Mouse (Mus musculus) layer of hippocampus, adult 9-10 months (tissue): ENCODE results near the gene 4933434E20Rik.
A peak's percentile ranks its signal among the peaks of the same experiment; 100 is the strongest.

Experiments
- DNase-seq: peaks from one replicate; pipeline ENCODE4 v3.0.0; 2022; ENCODE audit warnings: low spot score

4933434E20Rik gene

GRCm38 (mm10) chr3:90051441-90052350 is at the start of gene 4933434E20Rik:
4933434E20Rik (plus strand) TSS chr3:90051636.
- DNase-seq = peak; percentile 8

GRCm38 (mm10) chr3:90004091-90004796 is 47.2 kb upstream of the 4933434E20Rik start:
- DNase-seq = no peak

DNA sequence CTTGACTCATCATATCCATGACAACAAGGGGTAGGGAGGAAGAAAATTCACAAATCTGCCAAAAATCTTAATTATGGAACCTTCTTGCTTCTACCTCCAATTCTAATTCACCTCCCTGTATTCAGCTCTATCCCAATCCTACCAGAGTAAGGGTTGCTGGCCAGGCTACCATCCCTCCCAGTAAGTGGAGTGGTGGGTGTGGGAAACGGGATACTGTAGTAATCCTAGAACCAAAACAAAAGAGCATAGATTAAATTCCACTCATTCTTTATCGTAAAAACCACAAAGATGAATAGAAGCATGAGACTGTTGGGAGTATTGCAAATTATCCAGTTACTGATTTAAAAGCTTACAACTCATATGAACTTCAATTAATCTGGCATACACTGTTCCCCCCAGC is 41.1 kb upstream of the 4933434E20Rik start:
- DNase-seq = no peak

GRCm38 (mm10) chr3:90016626-90017025 is 34.8 kb upstream of the 4933434E20Rik start:
- no peak for DNase-seq

DNA sequence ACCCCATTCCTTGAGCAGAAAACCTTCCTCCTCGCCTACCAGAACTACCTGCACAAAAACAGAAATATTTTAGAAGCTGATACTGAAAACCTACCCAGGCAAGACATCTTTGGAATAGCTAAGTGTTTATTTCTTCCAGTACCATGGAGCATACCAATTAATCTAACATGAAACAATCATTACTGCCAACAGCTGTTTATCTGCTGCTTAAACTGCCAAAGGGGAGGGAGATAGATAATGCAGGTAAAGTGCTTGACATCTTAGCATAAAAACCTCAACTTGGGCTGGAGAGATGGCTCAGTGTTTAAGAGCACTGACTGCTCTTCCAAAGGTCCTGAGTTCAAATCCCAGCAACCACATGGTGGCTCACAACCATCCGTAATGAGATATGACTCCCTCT is 16.8 kb upstream of the 4933434E20Rik start:
- no peak for DNase-seq

DNA sequence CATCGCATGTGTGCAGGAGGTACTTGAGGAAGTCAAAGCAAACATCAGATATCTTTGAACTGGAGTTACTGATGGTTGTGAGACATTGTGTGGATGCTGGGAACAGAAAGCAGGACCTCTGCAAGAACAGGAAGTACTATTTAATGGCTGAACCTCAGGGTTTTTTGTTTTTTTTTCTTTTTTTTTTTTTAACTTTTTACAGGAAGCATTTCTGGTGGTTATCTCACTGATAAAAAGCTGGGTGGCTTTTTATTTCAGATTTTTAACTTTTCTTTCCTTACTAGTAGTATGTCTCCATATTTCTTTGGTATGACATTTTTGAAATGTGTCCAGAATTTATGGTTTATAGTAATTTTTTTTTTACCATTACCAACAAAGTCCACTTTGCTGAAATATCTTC is 15.2 kb upstream of the 4933434E20Rik start:
- no peak for DNase-seq

DNA sequence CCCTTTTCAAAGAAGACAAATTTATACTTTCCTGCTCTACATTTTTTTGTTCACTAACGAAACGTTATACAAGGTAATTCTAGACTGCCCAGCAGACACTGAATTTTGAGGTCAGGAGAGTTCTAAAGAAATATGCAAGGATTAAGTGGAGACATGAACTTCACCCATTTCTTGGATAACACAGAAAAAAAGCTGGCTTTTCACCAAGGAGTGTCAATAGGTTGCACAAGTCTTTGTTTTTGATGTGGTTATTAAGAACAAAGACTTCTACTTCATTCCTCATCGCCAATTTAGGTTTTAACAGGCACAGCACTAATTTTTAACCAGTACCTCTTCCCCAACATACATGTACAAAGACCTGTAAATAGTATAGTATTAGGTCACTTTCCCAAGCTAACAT is 1.7 kb upstream of the 4933434E20Rik start:
- DNase-seq = no peak

DNA sequence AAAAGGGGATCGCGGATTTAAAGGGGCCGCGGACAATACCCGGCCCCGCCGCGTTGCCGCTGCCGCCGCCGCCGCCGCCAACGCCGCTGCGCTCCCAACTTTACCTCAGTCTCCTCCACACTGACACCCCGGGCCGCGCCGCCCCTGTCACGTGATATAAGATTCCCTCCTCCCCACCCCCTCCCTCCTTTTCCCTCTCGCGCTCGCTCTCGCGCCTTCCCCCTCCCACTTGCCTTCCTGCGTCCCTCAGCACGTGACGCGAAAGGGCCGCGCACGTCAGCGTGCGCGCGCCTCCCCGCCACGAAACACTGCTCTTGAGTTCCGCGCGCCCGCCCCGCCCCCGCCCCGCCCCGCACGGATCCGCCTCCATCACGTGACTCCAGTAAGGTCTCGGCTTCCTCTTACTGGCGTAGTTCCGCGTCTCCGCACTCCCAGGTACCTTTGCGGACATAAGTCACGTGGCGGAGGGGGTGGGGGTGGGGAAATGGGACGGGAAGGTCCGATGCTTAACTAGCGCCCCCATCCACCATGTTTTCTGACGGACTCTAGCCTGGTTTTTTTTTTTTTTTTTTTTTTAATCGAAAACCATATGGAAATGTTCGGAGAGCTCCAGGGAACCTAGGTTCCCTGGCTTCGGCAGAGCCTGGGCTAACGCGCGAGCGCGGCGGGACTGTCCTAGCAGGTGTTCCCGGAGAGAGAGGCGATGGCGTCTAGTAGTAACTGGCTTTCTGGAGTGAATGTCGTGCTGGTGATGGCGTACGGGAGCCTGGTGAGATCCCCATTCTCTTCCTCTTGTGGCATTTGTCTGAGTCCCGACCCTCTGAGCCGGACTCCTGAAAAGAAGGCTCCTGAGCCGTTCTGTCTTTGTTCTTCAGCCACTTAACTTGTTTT is 1.2 kb downstream of the 4933434E20Rik start, which contains the start of gene Ubap2l:
TSS of gene Ubap2l (minus strand) at position 278 of the 891 bp plus-strand sequence.
- peak; percentile 75 for DNase-seq

DNA sequence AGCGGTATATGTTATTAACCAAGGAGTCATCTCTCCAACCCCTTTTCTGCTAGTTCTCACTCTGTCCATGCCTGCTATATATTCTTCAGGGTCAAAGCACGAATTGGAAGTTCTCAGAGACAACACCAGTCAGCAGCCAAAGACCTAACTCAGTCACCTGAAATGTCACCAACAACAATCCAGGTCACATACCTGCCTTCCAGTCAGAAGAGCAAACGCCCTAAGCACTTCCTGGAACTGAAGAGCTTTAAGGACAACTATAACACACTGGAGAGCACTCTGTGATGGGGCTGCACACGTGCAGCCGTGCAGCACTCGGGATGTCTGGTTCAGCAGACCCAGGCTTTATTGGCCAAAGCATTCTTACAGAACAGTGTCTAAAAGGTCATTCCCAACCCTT is 10.1 kb downstream of the 4933434E20Rik start:
- no peak for DNase-seq

DNA sequence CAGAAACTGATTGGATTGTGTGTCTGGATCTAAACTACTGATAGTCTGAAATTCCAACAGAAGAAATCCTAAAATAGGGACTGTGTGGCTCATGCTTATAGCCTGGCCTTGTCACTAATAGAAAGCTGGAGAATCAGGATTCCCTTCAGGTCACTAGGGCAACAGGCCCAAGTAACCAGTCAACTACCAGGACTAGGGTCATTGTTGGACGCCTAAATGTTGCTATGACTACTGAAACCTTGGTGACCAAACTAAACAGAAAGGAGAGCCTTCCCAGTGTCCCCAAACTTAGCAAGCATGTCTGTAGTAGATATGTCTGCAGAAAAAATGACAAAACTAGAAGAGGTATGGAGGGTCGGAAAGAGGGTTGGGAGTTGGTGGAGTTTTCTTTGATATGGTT is 11.1 kb downstream of the 4933434E20Rik start:
- DNase-seq = no peak

- DNase-seq = no peak
Measured at GRCm38 (mm10) chr3:90064383-90064782, 12.9 kb downstream of the 4933434E20Rik start.

DNA sequence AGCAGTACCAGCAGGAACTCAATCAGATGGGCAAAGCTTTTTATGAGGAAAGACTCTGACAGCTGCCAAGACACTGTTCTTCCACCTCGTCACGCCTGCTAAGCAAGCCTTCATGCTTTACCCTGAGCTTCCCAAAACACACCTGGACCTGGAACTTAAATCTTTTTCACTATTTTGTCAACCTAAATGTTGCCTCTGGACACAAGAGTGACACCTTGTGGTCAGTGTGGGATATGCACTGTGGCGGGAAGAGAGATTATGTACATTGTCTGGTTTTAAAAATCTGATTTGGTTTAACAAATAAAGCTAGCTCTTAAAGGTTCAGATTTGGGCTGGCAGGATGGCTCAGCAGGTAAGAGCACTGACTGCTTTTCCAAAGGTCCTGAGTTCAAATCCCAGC is 14.1 kb downstream of the 4933434E20Rik start:
- DNase-seq = no peak

DNA sequence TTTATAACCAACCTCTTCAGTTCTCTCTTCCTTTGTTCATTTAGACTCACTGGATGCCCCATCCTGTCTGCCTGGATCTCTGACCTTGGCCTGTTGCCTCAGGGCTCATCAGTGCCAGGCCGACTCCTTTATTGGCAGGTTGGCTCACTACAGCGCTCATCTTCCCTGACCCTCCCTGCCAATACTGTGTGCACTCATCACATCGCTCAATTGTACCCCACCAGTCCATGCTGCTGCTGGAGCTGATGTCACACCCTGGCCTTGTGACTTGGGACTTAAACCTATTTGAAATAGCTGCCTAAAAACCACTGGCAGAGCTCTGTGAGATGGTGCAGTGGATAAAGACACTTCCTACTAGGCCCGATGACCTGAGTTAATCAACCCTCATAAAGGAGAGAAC is 16.4 kb downstream of the 4933434E20Rik start:
- no peak for DNase-seq

- DNase-seq = no peak
Measured at GRCm38 (mm10) chr3:90069688-90070087, 18.3 kb downstream of the 4933434E20Rik start.

DNA sequence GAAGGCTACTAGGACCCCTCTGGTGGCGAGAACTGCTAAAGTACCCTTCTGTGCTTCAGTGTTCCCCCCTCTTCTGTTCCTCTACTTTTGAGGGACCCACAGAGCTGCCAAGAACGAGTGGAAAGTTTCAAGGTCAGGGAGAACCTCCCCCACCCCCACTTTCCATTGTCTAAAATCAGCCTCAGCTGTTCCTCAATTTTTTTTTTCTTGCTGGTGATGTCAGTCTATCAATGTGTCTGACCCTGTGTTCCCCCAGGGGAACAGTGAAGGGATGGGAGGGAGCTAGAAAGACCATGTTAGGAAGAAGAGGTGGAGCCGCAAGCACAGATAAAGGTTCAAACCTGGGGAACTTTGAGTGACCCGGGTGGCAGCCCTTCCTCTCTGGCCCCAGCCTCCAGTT is 20.9 kb downstream of the 4933434E20Rik start, which contains the start of gene Tpm3:
TSS of gene Tpm3 (plus strand) at position 356 of the 400 bp plus-strand sequence.
- DNase-seq = no peak

- peak; percentile 78 for DNase-seq
Measured at GRCm38 (mm10) chr3:90076921-90077716, 25.7 kb downstream of the 4933434E20Rik start.

GRCm38 (mm10) chr3:90078224-90078623 is 26.8 kb downstream of the 4933434E20Rik start:
- no peak for DNase-seq

- peak; percentile 77 for DNase-seq
Measured at GRCm38 (mm10) chr3:90079133-90079762, 27.8 kb downstream of the 4933434E20Rik start.

GRCm38 (mm10) chr3:90079763-90080497 is 28.5 kb downstream of the 4933434E20Rik start:
- no peak for DNase-seq

DNA sequence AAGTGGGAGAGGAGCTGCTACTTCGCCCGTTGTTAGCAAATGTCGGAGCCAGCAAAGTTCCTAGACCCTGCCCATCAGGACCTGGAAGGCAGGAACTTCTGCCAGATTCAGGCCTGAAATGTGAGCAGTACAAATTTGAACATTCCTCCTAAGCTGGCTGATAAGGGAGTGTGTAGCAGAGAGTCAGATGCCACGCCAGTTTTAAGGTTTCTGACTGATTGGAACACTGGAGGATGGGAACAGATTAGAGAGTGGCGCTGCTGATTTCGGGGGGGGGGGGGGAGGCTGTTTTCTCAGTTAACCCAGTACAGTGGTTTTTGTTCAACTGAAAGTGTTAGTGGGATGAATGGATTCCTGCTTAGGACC is 29.0 kb downstream of the 4933434E20Rik start:
- DNase-seq = no peak
